ENCODE assay signal across 26 mouse cellular contexts in the genomic region with DNA sequence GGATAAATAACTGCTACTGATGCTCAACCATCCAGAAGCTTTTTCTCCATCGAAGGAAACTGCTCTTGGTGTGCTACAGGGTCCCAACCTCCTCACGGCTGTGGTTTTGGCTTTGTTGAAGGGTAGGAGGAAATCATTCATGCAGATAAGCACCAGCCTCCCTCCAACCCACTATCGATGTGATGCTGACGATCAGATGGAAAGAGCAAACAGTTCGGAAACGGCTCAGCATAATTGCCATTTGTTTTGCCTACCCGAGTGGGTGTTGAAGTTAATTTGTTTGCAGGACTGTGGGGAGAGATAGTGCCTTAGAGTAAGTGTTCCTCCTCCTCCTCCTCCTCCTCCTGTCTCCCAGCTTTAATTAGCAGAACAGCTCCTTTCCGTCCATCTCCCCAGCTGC. TPM values are rescaled to one million over a fixed set of nuclear protein-coding genes. Genes with fewer than 3 reads are reported as not detected.
"Had no signal": no experiment of that assay in that cellular context is flagged by ENCODE, and none has a peak within 500 bp of the region (broad histone marks: within the 10 kb centered on the region; RNA-seq: fewer than 3 reads in every experiment).

No protein-coding gene starts in this region.

- H3K27me3 ChIP-seq: limb, embryonic 13.5 days; liver, embryonic 12.5 days; liver, embryonic 15.5 days; lung, embryonic 15.5 days; midbrain, embryonic 13.5 days; neural tube, embryonic 13.5 days; stomach, embryonic 15.5 days had no signal

- ATAC-seq: intestine, postnatal 0 days; liver, embryonic 12.5 days; midbrain, embryonic 13.5 days; midbrain, embryonic 16.5 days had no signal

- H3K4me2 ChIP-seq: limb, embryonic 13.5 days; liver, embryonic 12.5 days; liver, embryonic 15.5 days; lung, embryonic 15.5 days; midbrain, embryonic 13.5 days; neural tube, embryonic 13.5 days; stomach, embryonic 15.5 days had no signal

- H3K27ac ChIP-seq: kidney, postnatal 0 days; limb, embryonic 10.5 days; limb, embryonic 13.5 days; liver, embryonic 12.5 days; liver, embryonic 15.5 days; lung, embryonic 15.5 days; midbrain, embryonic 10.5 days; midbrain, embryonic 13.5 days; neural tube, embryonic 13.5 days; stomach, embryonic 15.5 days had no signal

- H3K36me3 ChIP-seq: limb, embryonic 10.5 days; limb, embryonic 13.5 days; liver, embryonic 12.5 days; liver, embryonic 15.5 days; lung, embryonic 15.5 days; midbrain, embryonic 10.5 days; midbrain, embryonic 13.5 days; neural tube, embryonic 13.5 days; stomach, embryonic 15.5 days had no signal

- H3K4me3 ChIP-seq: limb, embryonic 10.5 days; limb, embryonic 13.5 days; liver, embryonic 12.5 days; liver, embryonic 15.5 days; lung, embryonic 15.5 days; megakaryocyte, embryonic 14.5 days; midbrain, embryonic 10.5 days; midbrain, embryonic 13.5 days; myocyte; neural tube, embryonic 13.5 days; stomach, embryonic 15.5 days had no signal

- DNase-seq: kidney, adult 2 months; kidney, postnatal 25 days; liver; lung, adult 18-20 months; lung, postnatal 10 days; lung, postnatal 36 days; retina, postnatal 1 day; right cerebral cortex, postnatal 4 days; thymus, postnatal 36 days had no signal

- H3K9me3 ChIP-seq: limb, embryonic 10.5 days; limb, embryonic 13.5 days; liver, embryonic 12.5 days; liver, embryonic 15.5 days; lung, embryonic 15.5 days; midbrain, embryonic 10.5 days; midbrain, embryonic 13.5 days; neural tube, embryonic 13.5 days; stomach, embryonic 15.5 days had no signal

- H3K9ac ChIP-seq: limb, embryonic 13.5 days; liver, embryonic 12.5 days; liver, embryonic 15.5 days; lung, embryonic 15.5 days; midbrain, embryonic 13.5 days; neural tube, embryonic 13.5 days; stomach, embryonic 15.5 days had no signal

- H3K4me1 ChIP-seq: limb, embryonic 13.5 days; liver, embryonic 12.5 days; liver, embryonic 15.5 days; lung, embryonic 15.5 days; midbrain, embryonic 10.5 days; midbrain, embryonic 13.5 days; neural tube, embryonic 13.5 days; stomach, embryonic 15.5 days had no signal

RNA-seq across cellular contexts. Expression of a gene that starts 12.1 kb away (rescaled TPM):
- total RNA-seq: monocyte, adult 5-6 weeks; neutrophil, adult 5-6 weeks had no signal
- polyA plus RNA-seq: intestine, postnatal 0 days; kidney, adult 2 months; large intestine, adult 2 months; liver, embryonic 12.5 days; liver, embryonic 15.5 days; lung, embryonic 15.5 days; myocyte had no signal
